Mouse (Mus musculus) layer of hippocampus, adult 8-10 months (tissue): Measurements from ENCODE around the gene Aqp2. TPM values are rescaled to one million over a fixed set of nuclear protein-coding genes. Genes with fewer than 3 reads are reported as not detected.
A peak's percentile ranks its signal among the peaks of the same experiment; 100 is the strongest.

ENCODE experiments used
- DNase-seq, 2 experiments: peaks; one replicate each; pipeline ENCODE4 v3.0.0; 2022; ENCODE audit warnings: low spot score in 2 of 2
- total RNA-seq, 4 experiments: library from RNA; stranded (reverse); gene quantifications; 2 replicates each; pipeline ENCODE4 v1.2.4; 2022

Gene Aqp2
- total RNA-seq, 4 experiments from 2014 or later, result 0.32 TPM; not detected in 3

GRCm38 (mm10) chr15:99618595-99618994, 39.7 kb downstream of the Aqp2 start:
- DNase-seq, result no peak

- DNase-seq, result peak; percentile 31 to 41
These were observed 41.0 kb downstream of the Aqp2 start for GRCm38 (mm10) chr15:99619821-99620220.

- no peak for DNase-seq
These were observed 43.2 kb downstream of the Aqp2 start for GRCm38 (mm10) chr15:99622063-99622462.

- DNase-seq, result no peak
These were observed 52.8 kb downstream of the Aqp2 start for GRCm38 (mm10) chr15:99631618-99632017.

Other genes starting within 250 kb of the Aqp2 start
- 10 to 100 TPM in 3 of 4 experiments, 1 to 10 TPM in 1; 8.9 to 19.6 (median 14.1) TPM for gene Fmnl3, start 208.6 kb upstream of the Aqp2 start, total RNA-seq
- gene Tmbim6, start 186.2 kb upstream of the Aqp2 start, total RNA-seq, result 100 to 1,000 TPM; 349 to 403 (median 360) TPM
- gene Nckap5l, start 121.3 kb upstream of the Aqp2 start, total RNA-seq, result 10 to 100 TPM; 15.5 to 24.3 (median 19.8) TPM
- gene Bcdin3d, start 104.3 kb upstream of the Aqp2 start, total RNA-seq, result 1 to 10 TPM; 4.9 to 6.1 (median 5.3) TPM
- 100 to 1,000 TPM; 370 to 420 (median 399) TPM for gene Faim2, start 50.9 kb upstream of the Aqp2 start, total RNA-seq
- gene Aqp5, start 11.7 kb downstream of the Aqp2 start, total RNA-seq, result not detected
- gene Aqp6, start 22.3 kb downstream of the Aqp2 start, total RNA-seq, result under 1 TPM in 1 of 4 experiments, not detected in 3; 0.36 TPM
- 1 to 10 TPM; 4.0 to 6.1 (median 4.8) TPM for gene Racgap1, start 72.6 kb downstream of the Aqp2 start, total RNA-seq
- gene Asic1, start 91.3 kb downstream of the Aqp2 start, total RNA-seq, result 10 to 100 TPM; 29.0 to 38.6 (median 34.0) TPM
- gene Smarcd1, start 123.1 kb downstream of the Aqp2 start, total RNA-seq, result 100 to 1,000 TPM; 106 to 125 (median 113) TPM
- gene Gm17349, start 126.4 kb downstream of the Aqp2 start, total RNA-seq, result 1 to 10 TPM; 4.6 to 6.4 (median 5.5) TPM
- 100 to 1,000 TPM; 102 to 138 (median 117) TPM for gene Gpd1, start 138.5 kb downstream of the Aqp2 start, total RNA-seq
- gene Cox14, start 146.6 kb downstream of the Aqp2 start, total RNA-seq, result 100 to 1,000 TPM; 103 to 125 (median 111) TPM
- gene Cers5, start 193.8 kb downstream of the Aqp2 start, total RNA-seq, result 10 to 100 TPM; 24.9 to 34.7 (median 31.4) TPM